Mouse (Mus musculus): ENCODE measurements around the gene Golga7b.

DNA sequence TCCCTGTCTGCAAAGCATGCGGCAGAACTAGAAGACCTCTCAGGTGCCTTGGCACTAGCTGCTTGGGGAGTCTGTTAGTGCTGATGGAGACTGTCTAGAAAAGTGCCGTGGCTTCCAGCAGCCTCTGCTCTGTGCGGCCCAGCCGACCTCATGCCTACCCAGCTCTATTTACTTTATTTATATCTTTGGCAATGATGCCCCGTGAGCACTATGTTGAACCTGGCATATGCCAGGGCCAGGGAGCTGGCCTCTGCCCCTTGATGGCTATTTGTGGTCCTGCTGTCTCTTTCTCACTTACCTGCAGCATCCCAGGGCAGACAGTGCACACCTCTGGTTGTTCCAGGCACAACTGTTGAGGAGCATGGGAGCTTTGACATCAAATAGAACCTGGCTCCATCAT lies 31.1 kb downstream of the Golga7b start:
- TF ChIP-seq CTCF (IDR thresholded peaks at IDR 0.05; ENCODE audit: extremely low read depth, insufficient read depth, low read length), result no peak
- no peak for TF ChIP-seq POLR2A (IDR thresholded peaks at IDR 0.05; ENCODE audit: extremely low read depth, insufficient read depth, low read length)

Measured in cortical plate, adult 2 months (tissue).